Mouse (Mus musculus): Measurements from ENCODE around the gene Serpina1f.
"Not testable (repeated sequence)": the region's sequence is repeated elsewhere in the genome, so short reads cannot be mapped to it uniquely, and the experiment has no call there.

The Serpina1f gene

DNA sequence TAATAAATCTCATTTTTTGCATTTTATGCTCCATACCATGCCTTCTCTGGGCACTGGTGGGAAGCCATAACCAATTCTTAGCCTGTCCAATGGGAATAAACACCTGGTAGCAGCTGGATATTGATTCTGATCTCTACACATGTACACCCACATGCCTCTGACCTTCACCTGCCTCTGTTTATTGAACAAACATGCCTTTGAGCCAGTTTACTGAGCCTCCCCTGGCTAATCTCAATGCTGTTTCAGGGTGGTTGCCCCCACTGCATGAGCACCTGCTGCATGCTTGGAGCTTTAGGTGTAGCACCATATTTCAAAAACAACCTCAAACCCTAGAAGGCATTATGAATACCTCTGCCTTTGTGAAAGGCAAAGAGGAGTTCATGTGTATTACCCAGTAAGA lies 33.3 kb downstream of the Serpina1f start:
- not testable (repeated sequence) for DNase-seq (ENCODE audit: low spot score)

DNA sequence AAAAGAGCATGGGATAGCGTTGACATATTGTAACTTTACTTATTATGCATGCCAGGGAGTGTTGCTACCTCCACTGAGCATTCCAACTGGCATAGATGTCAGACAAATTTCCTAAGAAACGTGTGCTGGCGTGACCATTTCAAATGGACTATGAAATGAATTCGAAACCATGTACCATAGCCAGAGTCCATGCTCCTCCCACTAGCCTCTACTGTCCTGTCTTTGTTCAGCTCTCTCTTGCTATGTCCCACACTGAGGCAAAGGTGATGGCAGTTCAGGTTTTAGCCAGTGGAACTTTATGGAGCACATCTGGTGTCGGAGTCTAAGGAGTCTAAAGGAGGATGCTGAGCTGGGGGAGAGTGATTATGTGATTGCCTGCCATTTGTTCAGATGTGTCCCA lies 35.3 kb downstream of the Serpina1f start:
- DNase-seq (ENCODE audit: low spot score) = no peak

DNA sequence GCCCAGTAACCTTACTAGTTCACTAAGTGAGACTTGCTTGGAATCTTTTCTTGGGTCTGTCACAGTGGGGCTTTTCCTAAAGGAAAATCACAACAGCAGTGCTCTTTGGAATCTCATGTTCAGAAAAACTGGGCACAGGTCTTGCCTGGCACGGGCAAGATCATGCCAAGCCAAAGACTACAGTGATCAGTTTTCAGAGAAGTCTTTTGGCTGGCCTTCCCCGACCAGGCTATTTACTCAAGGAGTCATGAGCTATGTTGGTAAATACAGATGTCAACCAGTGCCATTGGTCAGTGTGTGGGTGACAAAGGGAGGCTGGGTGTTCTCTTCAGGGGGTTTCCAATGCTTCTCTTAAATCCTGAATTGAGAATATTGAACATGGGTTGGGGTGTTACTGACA lies 36.2 kb downstream of the Serpina1f start:
- DNase-seq (ENCODE audit: low spot score) = no peak

DNA sequence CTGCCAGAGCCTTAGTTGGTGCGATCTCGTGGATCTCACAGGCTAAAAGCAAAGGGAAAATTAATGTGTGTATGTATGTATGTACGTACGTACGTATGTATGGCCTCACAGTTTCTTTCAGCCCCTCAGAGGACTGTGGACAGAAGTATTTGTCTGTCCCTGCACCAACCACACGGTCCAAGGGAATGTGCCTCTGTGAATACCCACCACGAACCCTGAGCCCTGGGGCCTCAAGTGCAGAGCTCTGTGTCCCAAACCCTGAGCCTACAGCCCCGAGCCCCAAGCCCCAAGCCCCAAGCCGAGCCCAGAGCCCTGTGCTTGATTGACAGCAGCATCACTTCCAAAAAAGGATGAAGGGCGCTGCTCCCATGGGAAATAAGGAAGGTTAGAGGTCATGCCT lies 37.3 kb downstream of the Serpina1f start:
- no peak for DNase-seq (ENCODE audit: low spot score)

DNA sequence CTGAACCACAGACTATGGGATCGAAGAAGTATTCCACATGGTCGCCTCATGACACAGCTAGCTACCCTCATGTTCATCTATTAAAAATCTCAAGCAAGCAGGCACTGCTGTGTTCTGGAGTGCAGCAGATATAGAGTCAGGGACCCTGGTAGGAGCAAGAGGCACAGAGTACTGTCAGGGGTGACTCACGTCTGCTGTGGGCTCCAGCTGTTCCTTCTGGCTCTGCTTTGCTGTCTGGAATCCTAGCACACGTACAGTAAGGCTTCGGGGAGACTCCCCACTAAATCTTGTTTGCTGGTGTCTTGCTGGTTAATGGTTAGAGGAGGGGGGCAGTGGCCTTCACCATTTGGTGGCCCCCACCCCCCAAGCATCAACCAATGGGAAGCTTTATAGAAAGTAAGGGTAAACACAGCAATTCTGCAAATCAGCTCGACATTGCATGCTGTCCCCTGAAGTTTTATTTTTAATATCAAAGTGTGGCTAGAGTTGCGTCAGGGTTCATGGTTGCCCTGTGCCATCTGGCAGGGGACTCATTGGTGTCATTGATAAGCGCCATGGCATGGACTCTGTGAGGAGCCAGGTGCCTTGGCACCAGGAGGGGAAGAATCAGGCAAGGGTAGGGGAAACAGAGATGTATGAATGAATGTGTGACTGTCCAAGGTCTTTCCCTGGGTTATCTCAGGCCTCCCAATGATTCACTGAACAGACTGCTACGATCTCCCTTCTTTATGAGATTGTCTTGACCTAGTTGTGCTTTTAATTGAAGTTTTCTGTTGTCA lies 38.3 kb downstream of the Serpina1f start, which contains the start of gene Serpina6:
Gene Serpina6, minus strand, starts transcription at position 365 of the 779 bp plus-strand sequence.
- no peak for DNase-seq (ENCODE audit: low spot score)

DNA sequence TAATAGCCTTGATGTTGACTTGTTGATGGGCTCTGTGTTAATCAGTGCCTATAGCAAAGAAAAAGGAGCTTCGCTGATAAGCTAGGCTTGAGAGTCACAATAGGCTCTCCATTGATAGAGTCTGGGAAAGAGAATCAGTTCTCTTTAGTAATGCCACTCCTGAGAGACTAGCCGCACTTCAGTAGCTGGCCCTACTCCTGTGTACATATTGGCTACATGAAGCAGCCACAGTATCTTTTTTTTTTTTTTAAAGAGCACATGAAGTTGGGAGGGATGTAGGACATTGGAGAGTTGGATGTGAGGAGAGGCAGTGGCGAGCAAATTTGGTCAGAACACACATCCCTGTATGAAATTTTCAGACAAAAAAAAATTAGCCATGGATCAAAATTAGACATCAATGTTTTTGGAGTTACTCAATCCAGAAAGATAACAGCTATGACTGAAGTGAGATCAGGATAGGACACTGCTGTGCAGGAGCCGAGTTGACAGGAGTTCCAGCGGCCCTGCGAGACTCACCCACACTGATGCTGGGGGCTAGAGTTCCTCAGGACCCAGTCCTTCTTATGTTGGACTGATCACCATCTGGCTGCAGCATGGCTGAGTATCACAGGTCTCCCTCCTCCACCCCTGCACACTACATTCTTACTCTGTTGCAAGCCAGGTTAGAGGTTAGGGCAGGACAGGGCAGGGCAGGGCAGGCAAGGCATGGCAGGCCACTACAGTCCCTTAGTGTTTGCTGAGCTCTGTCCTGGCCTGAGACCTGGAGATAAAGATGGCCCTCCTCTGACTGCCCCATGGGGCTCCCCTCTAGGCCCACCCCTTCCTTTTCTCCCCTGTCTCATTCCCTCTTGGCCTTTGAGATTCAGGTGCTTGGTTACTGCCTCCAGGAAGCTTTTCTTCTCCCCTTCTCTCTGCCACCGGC lies 39.9 kb downstream of the Serpina1f start:
- DNase-seq (ENCODE audit: low spot score) = no peak

DNA sequence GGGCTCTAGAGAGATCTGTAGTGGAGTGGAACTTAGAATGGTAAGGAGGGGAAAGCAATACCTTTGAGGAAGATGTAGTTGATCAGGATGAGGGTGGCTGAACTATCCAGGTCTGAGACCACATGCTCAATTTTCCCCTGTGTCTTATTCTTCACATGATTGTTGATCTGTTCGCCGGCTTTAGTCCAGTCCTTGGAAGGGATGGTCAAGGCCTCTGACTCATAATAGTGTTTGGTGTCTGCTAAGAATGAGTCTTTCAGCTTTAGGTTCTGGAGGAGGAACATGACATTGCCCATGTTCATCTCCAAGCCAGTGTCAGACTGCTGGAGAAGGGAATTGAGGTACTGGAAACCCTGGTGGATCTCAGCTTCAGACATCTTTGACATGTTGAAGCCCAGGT lies 41.5 kb downstream of the Serpina1f start:
- DNase-seq (ENCODE audit: low spot score) = no peak

DNA sequence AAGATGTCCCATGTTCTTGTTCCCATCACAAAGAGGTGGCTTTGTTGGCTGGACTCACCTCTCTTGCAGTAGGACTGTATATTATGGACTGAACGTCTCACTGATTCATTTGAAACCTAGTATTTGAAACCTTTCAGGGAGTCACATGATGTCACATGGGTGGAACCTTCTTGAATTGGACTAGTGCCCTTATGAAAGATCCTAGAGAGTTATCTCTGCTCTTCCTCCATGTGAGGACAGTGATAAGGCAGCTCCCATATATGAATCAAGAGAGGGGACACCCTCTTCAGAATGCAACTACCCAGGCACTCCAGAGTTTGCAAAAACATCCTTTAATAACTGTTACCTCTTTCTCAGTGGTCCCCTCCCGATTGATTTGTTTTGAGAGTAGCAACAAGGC lies 49.0 kb downstream of the Serpina1f start:
- no peak for DNase-seq (ENCODE audit: low spot score)

DNA sequence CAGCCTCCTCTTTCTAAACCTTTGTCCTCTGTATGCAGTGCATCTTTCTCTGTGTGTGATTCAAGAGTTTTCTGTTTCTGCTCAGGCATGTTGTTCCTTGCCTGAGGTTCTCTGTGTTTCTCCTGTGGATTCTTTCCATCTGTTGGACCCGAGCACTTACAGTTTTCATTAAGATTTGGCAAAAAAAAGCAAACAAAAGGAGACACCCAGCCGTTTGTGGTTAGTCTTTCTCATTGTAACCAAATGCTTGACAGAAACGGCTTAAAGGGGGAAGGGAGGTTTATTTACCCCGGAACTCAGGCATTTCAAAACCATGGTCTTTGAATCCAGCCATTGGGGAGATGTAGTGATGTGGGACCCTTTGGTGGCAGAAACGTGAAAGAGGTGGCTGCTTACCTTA lies 50.7 kb downstream of the Serpina1f start:
- DNase-seq (ENCODE audit: low spot score) = no peak

DNA sequence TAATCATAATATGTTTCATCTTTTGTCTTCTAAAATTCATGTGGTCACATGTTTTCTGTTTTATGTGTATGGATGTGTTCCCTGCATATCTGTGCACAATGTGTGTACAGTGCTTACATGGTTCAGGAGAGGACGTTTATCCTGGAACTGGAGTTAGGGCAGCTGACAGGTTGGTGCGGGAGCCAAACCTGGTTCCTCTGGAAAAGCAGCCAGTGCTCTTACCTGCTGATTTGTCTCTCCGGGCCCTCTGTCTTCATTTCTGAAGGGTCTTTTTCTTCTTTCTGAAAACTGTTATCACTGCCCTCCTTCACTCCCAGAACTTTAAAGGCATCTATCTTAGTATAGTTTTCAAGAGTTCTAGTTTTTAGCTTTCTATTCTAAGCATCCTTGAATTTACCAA lies 51.5 kb downstream of the Serpina1f start:
- DNase-seq (ENCODE audit: low spot score) = no peak

DNA sequence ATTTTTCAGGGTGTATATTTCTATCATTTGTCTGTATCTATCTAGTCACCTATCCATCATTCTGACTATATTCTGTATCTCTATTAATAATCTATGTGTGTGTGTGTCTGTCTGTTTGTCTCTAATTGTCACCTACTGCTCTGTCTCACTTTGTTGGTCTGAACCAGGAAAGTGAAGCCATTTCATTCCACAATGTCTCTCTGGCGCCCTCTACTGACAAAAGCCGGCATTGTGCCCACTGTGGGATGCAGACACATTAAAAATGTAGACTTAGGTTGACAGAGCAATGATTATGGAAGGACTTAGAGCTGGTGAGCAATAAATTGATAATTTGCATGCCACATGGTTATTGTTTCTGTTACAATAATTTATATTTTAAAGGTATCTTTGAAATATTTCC lies 52.0 kb downstream of the Serpina1f start:
- DNase-seq (ENCODE audit: low spot score) = peak; percentile 17
